Mouse (Mus musculus) urinary bladder, postnatal 36 days (tissue): ENCODE data around the gene Dcaf17.

Experiments used
- DNase-seq, 2 experiments: peaks; one replicate each; pipeline ENCODE4 v3.0.0; 2022; ENCODE audit warnings: low spot score in 2 of 2, mixed read lengths in 1 of 2

The Dcaf17 gene

GRCm38 (mm10) chr2:71121406-71121805 is 66.3 kb downstream of the Dcaf17 start:
- no peak for DNase-seq

DNA sequence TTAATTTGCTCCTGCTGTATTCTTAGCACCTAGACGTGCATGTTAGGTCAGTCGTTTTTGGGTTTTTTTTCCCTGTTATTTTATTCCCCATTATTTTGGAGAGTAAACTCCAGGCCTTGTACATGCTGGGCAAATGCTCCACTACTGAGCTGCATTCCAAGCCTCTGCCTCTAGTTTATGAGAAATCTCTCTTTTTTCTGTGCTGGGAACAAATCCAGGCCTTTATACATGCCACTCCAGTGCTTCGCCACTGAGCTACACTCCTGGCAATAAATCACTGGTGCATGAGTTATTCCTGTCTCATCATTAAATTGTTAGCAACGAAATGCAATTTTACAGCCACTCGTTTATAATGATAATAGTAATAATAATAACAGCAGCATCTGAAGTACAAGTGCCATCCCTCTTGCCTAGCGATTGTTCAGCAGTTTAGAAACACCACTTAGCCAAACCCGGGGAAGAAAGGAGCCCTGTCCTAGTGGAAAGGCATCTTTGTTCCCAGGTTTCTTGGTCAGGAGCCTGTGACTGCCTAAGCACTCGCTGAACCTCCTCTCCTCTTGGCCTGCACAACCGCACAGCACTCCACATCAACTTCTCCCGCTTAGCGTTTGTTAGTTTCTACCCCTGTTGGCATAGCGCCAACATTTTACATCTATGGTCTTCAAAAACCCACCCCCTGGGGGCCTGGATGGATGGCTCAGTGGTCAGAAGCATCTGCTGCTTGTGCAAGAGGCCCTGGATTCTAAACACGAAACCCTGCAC is 67.3 kb downstream of the Dcaf17 start:
- DNase-seq, result no peak

- DNase-seq, result no peak
Measured at GRCm38 (mm10) chr2:71123591-71123990, 68.5 kb downstream of the Dcaf17 start.

GRCm38 (mm10) chr2:71127779-71128534 is 72.8 kb downstream of the Dcaf17 start:
- no peak for DNase-seq

DNA sequence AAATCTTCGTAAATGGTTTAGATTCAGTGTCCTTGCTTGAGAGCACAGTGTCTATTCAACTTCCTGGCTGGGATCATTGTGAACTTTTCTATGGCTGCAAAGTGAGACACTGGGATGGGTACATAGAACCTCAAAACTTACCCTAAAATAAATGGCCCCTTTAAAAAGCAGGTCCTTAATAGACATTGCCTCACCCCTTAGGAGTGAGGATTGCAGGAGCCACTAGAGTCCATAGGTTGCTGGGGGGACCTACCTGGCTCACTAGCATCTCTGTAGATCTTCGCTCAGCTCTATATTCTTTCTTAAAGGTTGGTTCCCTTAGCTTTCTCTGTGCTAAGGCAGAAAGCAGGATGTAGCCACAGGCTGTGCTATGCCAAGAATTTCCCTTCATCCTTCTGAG is 75.2 kb downstream of the Dcaf17 start:
- no peak for DNase-seq

GRCm38 (mm10) chr2:71131866-71132496 is 76.9 kb downstream of the Dcaf17 start:
- no peak for DNase-seq

DNA sequence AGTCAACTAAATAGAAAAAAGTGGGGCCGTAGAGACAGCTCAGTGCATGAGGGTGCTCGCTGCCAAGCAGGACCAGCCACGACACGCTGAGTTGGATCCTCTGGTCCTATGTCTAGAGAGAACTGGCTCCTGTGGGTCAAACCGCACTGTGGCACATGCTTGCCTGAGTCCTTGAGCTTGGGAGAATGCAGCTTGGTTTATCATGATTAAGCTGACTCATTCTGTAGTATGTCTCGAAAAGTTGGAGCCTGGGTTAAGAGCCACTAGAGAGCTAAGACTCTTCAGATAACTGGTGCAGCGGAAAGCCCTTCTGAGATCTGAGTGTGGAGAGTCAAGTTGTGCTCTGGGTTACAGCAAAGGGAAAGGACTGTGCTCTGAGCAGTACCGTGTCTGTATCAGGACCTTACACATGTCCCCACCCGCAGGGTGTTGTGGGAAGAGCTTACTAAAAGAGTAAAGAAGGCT is 78.9 kb downstream of the Dcaf17 start:
- peak in 1 of 2 experiments; percentile 36 for DNase-seq

DNA sequence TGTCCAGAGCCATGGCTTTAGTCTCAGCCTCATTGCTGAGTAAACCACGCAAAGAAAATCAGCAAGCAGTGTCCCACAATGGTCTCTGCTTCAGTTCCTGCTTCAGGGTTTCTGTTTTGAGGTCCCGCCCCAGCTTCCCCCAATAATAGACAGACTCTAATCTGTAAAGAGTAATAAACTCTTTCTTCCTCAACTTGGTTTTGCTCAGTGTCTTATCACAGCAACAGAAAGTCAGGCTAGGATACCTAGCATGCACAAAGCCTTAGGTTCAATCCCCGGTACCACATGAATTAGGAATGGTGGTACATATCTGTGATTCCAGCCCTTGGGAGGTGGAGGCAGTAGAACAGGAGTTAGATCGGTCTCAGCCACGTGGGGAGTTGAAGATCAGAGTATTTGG is 79.7 kb downstream of the Dcaf17 start:
- DNase-seq, result no peak

GRCm38 (mm10) chr2:71140622-71141021 is 85.5 kb downstream of the Dcaf17 start:
- no peak for DNase-seq

GRCm38 (mm10) chr2:71142410-71142809 is 87.3 kb downstream of the Dcaf17 start:
- DNase-seq, result no peak

GRCm38 (mm10) chr2:71145853-71146252 is 90.7 kb downstream of the Dcaf17 start:
- no peak for DNase-seq

DNA sequence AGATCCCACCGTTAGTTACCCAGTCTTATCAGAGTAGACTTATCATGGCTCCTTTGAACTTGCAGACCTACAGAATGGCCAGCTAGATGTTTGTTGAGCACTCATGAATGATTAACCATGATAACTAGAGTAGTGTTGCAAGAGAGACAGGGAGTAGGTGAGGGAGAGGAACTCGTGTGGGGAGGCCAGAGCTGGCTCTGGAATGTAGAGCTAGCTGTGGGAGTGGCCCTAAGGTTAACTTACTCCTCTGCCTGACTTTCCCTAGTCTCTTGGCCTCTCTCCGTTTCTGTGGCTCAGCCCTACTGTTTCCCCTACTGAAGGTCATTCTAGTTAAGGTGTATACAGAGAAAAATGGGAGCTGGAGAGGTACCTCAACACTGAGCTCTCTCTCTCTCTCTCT is 91.1 kb downstream of the Dcaf17 start:
- peak in 1 of 2 experiments; percentile 15 for DNase-seq

- DNase-seq, result no peak
Measured at GRCm38 (mm10) chr2:71147816-71148215, 92.7 kb downstream of the Dcaf17 start.
